Mouse (Mus musculus) heart, postnatal 4 days (tissue): ENCODE results near the gene Usp29. TPM values are rescaled to one million over a fixed set of nuclear protein-coding genes. Genes with fewer than 3 reads are reported as not detected.

ENCODE experiments used
- DNase-seq: peaks from one replicate; pipeline ENCODE4 v3.0.0; 2021
- total RNA-seq, 2 experiments: library from RNA; stranded (reverse); gene quantifications; 2 replicates each; pipeline ENCODE4 v1.2.3; 2021

The Usp29 gene
- 1 to 10 TPM; 4.5 to 4.6 TPM for total RNA-seq

- peak; percentile 91 for DNase-seq
Observed at GRCm38 (mm10) chr7:6730241-6730640, at the start of gene Usp29, which contains the start of gene Peg3. Gene Usp29, plus strand, starts transcription at chr7:6730578. Gene Peg3, minus strand, starts transcription at chr7:6730431.

GRCm38 (mm10) chr7:6685511-6685910 is 44.9 kb upstream of the Usp29 start:
- no peak for DNase-seq

GRCm38 (mm10) chr7:6696241-6697045 is 33.9 kb upstream of the Usp29 start, which contains the start of gene Zim1:
Gene Zim1, minus strand, starts transcription at chr7:6696450.
- DNase-seq = peak; percentile 90

- DNase-seq = no peak
Observed at GRCm38 (mm10) chr7:6699230-6699629, 31.1 kb upstream of the Usp29 start.

GRCm38 (mm10) chr7:6707416-6708015 is 22.9 kb upstream of the Usp29 start:
- DNase-seq = no peak

- DNase-seq = peak; percentile 17
Observed at GRCm38 (mm10) chr7:6708451-6709180, 21.8 kb upstream of the Usp29 start.

- no peak for DNase-seq
Observed at GRCm38 (mm10) chr7:6709396-6709795, 21.0 kb upstream of the Usp29 start.

- DNase-seq = peak; percentile 86
Observed at GRCm38 (mm10) chr7:6727351-6728121, 2.8 kb upstream of the Usp29 start.

GRCm38 (mm10) chr7:6728263-6728931 is 2.0 kb upstream of the Usp29 start:
- peak; percentile 92 for DNase-seq

- DNase-seq = peak; percentile 97
Observed at GRCm38 (mm10) chr7:6729061-6729817, 1.1 kb upstream of the Usp29 start.

- DNase-seq = no peak
Observed at GRCm38 (mm10) chr7:6730801-6731200, 423 bp downstream of the Usp29 start.

- no peak for DNase-seq
Observed at GRCm38 (mm10) chr7:6731373-6731772, 995 bp downstream of the Usp29 start.

GRCm38 (mm10) chr7:6731930-6732329 is 1.6 kb downstream of the Usp29 start:
- no peak for DNase-seq

- no peak for DNase-seq
Observed at GRCm38 (mm10) chr7:6736060-6736459, 5.7 kb downstream of the Usp29 start.

- no peak for DNase-seq
Observed at GRCm38 (mm10) chr7:6744281-6744904, 14.0 kb downstream of the Usp29 start.

- peak; percentile 15 for DNase-seq
Observed at GRCm38 (mm10) chr7:6749196-6749595, 18.8 kb downstream of the Usp29 start.

GRCm38 (mm10) chr7:6753440-6753839 is 23.1 kb downstream of the Usp29 start:
- DNase-seq = no peak

- DNase-seq = no peak
Observed at GRCm38 (mm10) chr7:6756777-6757291, 26.5 kb downstream of the Usp29 start.

- no peak for DNase-seq
Observed at GRCm38 (mm10) chr7:6759698-6760097, 29.3 kb downstream of the Usp29 start.

- DNase-seq = no peak
Observed at GRCm38 (mm10) chr7:6760170-6760569, 29.8 kb downstream of the Usp29 start.
